Mouse (Mus musculus) small intestine, adult 2 months (tissue): ENCODE measurements around the gene Eif6.

Source experiments
- CTCF ChIP-seq: fragments of 200-500 bp; IDR thresholded peaks from 2 replicates; pipeline ENCODE4 v1.5.1; 2012; ENCODE audit warnings: low read depth, mild to moderate bottlenecking, control low read depth, inconsistent platforms, low read length, moderate library complexity, mixed read lengths; ENCODE audit not compliant: insufficient replicate concordance, insufficient read length; ENCODE audit errors: extremely low read depth
- POLR2A ChIP-seq: fragments of 200-500 bp; IDR thresholded peaks from 2 replicates; pipeline ENCODE4 v1.6.1; 2012; ENCODE audit warnings: low read depth, mild to moderate bottlenecking, control low read depth, inconsistent platforms, low read length, moderate library complexity

DNA sequence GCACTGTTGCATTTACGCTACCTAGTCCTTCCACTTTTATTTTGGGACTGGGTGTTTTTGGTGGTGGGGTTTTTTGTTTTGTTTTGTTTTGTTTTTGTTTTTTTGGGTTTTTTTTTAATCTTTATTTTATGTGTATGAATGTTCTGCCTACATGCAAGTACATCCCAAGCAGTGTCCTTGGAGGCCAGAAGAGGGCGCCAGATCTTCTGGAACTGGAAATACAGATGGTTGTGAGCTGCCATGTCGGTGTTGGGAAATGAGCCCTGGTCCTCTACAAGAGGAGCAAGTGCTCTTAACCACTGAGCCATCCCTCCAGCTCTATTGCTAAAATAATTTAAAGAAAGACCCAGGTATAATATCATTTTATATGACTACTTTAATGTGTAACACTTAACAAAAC, 24.0 kb downstream of the Eif6 start:
- TF ChIP-seq CTCF (peak; percentile 50; the same call in 1 of the 2 replicates), POLR2A (no peak)
